Mouse (Mus musculus) thymus, postnatal 36 days (tissue): ENCODE data around the gene Lctl.
"Not testable (repeated sequence)": the region's sequence is repeated elsewhere in the genome, so short reads cannot be mapped to it uniquely, and the experiment has no call there.

ENCODE experiments used
- DNase-seq, 2 experiments: peaks; one replicate each; pipeline ENCODE4 v3.0.0; 2022; ENCODE audit warnings: mixed read lengths in 2 of 2

Lctl gene

DNA sequence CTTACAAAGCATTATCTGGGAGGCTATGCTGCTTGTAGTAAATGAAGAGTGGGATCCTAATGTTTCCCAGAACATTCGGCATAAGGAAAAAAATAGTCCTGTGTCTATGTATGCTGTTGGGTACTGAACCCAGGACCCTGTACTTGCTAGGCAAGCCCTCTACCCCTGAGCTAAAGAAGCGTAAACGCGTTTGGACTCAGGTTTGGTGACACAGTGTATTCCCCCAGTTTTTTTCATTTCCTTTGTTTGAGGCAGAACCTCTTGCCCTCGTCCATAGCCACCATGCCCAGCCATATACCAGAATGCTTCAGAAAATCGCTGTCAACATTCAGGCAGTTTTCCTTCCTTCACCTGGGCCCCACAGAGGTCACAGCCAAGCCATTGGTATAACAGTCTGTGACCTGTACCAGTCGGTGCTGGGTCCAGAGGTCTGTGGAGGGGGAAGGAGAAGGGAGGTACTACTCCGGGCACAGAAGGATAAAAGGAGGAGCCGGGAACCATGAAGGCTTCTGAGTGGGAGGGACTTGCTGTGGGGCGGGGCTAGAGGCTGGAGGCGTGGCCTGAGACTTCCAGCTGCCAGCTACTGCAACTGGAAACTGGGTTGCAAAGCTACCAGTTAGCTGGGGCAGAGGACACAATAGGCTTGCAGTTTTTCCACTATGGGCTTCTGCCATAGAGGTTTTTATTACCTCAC is 3.8 kb downstream of the Lctl start:
- peak in 1 of 2 experiments; percentile 36 for DNase-seq

DNA sequence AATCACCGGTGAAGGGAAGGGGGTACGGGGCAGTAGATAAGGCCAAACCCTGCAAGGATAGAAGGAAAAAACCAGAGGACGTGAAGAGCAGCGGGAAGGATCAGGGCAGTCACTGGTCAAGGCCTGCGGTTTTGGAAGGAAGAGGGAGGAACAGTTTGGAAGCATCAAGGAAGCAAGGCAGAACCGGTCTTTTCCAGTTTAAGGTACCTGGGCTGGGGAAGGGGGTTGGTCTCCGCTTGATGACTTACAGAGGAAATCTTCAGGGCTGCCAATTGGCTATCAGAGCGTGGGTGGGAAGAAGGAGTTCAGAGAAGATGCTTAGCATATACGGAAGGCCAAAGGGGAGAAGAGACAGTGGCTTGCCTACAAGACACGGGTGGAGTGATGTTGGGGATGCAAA is 5.7 kb downstream of the Lctl start:
- no peak for DNase-seq

DNA sequence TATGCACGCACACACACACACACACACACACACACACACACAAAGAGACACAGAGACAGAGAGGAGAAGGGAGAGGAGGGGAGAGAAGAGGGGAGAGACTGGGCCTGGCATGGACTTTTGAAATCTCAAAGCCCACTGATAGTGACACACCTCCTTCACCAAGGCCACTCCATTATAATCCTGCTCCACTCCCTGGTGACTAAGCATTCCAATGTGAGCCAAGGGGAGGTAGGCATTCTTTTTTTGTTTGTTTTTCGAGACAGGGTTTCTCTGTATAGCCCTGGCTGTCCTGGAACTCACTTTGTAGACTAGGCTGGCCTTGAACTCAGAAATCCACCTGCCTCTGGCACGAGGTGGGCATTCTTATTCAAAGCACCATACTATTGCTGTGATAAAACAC is 7.9 kb downstream of the Lctl start:
- DNase-seq, result not testable (repeated sequence)

DNA sequence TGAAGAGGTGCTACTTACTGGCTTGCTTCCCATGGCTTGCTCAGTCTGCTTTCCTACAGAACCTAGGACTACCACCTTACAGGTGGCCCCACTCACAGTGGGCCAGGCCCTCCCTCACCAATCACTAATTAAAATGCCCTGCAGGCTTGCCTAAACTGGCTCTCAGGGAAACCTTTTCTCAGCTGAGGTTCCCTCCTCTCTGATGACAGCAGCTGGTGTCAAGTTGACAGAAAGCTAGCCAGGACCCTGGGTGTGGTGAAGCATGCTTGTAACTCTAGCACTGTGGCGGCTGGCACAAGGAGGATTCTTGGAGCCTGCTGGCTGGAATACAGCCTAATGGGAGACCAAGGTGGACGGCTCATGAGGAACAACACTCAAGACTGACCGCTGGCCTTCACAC is 8.4 kb downstream of the Lctl start:
- DNase-seq, result no peak

DNA sequence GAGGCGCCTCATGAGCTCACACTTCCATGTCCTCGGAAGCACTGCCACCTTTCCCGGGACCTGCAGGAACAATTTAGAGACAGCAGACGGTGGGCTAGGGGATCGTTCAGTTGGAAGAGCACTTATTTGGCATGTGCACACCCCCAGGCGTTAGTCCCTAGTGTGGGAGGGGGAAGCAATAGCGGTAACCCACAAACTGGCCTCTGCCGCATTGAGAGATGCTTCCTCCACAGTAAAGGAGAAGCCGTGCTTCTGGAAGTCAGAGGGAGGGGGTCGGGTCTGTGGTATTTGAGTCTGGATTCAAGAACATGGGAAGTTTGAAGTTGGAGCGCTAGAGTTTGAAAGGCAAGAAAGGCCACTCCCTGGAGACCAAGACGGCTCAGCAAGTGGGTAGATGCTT is 9.2 kb downstream of the Lctl start:
- no peak for DNase-seq

DNA sequence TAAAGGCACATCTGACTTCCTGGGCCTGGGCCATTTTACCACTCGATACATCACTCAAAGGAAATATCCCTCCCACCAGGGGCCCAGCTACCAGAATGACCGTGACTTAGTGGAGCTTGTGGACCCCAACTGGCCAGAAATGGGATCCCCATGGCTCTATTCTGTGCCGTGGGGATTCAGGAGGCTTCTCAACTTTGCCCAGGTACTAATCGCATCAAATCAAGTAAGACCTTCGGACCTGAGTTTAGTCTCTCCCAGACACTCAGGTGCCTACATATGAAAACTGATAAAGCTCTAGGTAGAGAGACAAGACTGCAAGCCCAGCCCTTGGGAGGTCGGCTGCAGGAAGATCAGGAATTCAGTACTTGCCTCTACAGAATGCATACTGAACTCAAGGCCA is 14.7 kb downstream of the Lctl start:
- DNase-seq, result no peak

DNA sequence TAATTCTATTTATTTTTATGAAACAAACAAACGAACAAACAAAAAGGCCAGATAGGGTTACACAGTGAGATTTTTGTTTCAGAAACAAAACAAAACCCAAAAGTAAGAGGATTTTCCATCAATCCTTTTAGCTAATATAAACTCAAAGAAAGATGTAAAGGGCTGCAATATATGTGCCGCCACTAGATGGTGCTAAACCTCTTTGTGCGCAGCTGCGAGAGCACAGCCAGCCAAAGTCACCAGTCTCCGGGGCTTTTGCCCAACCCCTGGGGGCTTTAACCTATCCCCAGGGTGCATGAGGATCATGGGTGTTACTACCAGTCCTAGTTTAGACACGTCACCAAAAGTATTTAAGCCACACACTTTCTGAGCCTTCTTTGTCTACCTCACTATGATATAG is 21.9 kb downstream of the Lctl start:
- peak; percentile 30 to 42 for DNase-seq

DNA sequence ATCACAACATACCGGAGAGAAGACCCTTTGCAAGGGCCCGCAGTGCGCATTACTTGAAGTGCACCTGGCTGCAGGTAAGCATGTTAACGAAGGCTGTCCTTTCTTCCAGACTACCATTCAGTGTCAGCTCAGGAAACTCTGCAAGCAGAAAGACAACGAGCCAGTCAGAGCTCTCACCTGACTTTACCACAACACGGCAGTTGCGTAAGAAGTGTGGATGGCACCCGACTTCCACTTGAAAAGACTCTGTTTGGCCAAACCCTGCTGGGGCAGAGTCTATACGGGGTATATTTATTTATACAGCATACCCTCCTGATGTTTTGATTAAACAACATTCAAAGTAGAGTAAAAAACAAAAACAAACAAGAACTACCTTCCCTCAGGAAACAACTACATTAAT is 22.9 kb downstream of the Lctl start:
- DNase-seq, result no peak

DNA sequence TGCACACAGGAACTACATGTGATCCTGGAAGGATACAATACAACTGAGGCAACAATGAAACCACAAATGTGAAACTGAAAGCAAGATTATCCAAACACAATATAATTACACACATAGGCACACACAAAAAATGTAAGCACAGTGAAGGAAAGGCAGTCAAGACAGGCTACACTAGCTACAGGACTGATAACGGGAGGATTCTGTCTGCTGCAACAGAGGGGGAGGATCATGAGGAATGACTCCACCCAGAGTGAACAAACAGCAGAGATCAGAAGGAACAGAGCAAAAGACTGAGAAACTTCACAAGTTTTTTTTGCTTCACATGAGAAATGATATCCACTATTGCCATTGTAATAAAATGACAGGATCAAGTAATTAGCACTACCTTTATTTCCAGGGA is 39.7 kb downstream of the Lctl start:
- no peak for DNase-seq

DNA sequence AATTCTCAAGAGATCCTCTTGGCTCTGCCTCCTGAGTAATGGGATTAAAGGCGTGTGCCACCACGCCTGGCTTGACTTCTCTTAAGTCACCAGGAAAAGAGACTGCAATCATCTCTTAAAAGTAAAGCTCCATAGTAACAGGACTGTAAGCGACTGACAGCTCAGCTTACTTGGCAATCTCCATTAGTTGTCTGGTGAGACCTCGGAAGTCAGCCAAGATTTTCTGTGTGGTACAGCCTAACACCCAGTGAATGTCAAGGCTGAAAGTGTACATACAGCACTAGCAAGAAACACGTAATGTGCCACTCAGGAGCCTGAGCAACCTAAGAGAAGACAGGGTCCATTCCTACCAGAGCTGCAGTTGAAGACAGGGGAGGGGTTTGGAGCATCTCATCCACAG is 43.5 kb downstream of the Lctl start:
- DNase-seq, result no peak

DNA sequence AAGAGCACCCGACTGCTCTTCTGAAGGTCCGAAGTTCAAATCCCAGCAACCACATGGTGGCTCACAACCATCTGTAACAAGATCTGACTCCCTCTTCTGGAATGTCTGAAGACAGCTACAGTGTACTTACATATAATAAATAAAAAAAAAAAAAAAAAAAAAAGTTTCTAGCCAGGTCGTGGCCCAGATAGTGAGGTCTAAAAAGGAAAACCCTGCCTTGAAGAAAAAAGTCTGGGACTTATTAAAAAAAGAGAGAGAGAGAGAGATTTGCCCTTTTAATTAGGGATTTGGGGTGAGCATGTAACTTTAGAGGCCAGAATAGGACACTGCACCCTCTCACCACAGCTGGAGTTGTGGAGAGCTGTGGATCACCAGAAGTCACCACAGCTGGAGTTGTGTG is 53.0 kb downstream of the Lctl start:
- not testable (repeated sequence) for DNase-seq

DNA sequence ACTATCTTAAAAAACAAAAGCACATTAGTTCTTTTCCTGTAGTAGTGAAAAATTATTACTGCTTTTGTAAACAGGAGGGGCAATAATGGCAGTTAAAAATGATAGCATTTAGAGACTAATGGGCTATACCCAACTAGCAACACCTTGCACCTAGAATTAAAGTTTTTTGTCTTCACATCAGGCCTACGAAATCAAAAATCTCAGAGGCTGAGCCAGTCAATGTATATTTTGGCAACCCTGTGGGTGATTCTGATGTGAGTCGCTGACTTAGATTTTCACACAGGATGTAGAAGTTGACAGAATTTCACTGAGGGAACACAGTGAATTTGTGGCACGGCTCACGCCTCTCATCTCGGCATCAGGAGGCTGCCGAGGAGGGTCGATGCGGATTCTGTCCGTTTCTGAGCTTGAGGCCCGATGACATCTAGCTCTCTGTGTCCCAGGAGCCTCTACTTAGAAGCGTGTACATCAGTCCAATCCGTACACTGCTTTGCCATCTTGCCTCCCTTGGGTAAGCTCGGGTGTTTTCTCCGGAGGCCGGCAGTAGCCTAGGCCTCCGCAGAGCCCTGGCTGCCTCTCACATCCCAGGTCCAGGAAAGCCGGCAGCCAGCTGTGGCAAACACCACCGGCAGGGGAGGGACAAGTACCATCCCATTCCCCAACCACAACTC is 55.3 kb downstream of the Lctl start:
- no peak for DNase-seq

DNA sequence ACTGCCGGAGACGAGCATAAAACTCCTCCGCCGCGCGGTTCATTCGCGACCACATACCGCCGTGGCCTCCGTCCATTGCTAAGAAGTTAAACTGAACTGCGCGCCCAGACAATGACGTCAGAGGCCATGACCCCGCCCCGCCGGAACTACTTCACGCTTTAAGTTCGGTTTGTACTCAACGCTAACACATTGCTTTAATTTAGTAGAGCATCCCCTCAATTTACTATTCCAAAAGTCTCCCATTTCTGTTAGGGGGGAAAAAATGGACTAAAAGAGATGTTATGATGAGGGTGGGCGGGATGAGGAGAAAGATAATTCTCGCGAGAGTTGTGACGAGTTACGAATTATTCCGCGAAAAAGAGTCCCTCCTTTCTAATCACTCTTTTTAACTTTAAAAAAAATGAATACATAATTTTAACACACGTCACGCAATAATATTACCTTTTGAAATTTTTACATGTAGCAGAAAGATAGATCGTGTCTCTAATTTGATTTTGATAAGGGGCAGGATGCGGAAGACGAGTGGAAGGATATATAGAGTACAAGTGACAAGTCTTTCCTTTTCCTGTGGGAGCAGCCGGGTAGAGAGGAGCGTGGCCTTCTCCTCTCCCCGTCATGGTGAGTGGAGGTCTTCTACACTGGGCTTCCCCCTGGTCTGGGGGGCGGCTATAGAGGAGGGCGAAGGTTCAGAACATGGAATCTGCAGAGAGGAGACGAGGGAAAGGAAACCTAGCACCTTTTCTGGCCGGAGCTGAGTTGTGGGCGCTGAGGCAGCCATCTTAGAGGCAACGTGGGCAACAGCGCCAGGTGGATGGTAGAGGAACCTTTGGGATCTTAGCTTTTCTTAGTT is 56.1 kb downstream of the Lctl start, which contains the start of the genes Zwilch and Rpl4:
Gene Zwilch (minus strand): TSS at position 289 of the 850 bp plus-strand sequence.
Gene Rpl4 (plus strand): TSS at position 560 of the 850 bp plus-strand sequence.
- peak; percentile 77 to 80 for DNase-seq

DNA sequence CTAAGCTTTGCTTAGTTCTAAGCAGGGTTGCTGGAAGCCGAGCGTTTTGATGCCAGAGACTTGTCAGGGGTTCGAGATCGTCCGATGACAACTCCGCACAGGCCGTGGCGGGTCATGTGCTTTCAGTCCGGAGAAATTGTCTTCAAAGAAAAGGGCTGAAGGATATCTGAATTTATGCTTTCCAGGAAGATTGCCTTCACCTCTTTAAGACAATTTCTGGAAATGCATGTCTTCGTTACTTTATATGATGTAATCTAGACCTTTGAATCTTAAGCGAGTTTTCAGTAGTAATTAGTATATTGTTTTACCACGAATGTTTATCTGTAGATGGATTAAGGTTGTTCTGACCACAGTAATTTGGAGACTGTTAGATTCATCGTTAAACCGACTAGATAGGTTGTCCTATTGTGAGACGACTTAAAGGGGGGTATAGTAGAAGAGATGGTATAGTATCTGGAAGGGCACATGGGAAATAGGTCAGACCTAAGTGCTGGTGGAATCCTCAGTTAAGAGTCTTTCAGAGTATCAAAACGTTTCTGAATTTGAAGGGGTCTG is 56.8 kb downstream of the Lctl start:
- no peak for DNase-seq

DNA sequence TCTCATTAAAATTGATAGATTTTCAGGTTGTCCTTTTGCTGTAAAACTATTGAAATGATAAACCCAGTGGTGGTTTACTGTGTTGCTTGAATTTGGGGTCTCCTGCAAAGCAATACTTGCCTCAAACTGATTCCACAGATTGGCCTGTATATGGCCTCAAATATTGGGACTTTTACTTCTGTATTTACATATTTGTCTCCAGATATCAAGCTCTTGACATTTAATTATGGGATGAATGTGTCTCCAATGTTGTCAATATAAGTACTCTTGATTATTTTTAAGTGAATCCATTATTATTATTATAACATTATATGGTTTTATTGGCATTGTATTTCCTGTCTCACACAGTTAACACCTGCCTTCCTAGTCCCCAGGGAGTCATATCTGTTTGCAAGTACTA is 57.4 kb downstream of the Lctl start:
- no peak for DNase-seq

DNA sequence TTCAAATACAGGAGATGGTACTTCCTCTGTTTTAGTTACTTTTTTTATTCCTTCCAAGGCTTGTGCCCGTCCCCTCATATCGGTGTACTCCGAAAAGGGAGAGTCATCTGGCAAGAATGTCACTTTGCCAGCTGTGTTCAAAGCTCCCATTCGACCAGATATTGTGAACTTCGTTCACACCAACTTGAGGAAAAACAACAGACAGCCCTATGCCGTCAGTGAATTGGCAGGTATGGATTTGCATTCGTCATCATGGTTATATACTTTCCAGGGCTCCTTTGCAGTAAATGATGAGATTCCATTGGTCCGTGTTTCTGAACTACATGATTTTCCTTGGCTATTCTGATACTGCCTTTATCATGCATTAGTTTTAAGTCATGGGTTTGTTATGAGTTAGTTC is 57.8 kb downstream of the Lctl start:
- no peak for DNase-seq

DNA sequence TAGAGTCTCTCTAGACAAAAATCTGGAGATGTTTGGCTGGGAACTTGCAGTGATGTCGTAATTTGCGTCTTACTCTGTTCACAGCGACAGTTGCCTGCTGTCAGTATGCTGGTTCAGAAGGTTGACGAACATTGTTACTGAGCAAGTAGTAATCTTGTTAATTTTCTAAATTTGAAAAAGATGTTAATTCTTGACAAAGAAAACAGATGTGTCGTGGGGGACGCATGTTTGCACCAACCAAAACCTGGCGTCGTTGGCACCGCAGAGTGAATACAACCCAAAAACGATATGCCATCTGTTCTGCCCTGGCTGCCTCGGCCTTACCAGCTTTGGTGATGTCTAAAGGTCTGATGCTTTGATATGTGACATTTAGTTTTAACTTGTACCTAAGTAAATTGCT is 58.4 kb downstream of the Lctl start:
- DNase-seq, result no peak

DNA sequence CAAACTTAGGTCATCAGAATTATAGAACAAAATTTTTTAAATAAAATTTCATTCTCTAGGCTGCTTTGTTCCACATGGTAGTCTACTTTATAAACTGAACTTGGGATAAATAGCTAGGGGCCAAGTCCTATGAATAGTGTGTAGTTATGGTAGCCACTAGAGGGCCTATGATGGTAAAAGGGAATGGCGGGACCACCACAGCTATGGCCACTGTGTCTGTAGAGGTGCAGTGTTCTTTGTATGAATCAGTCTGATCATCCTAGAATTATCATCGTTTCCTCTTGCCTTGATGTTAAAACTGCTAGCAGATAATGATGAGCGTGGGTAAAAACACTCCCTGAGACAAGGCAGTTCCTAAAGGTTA is 61.6 kb downstream of the Lctl start:
- DNase-seq, result no peak

DNA sequence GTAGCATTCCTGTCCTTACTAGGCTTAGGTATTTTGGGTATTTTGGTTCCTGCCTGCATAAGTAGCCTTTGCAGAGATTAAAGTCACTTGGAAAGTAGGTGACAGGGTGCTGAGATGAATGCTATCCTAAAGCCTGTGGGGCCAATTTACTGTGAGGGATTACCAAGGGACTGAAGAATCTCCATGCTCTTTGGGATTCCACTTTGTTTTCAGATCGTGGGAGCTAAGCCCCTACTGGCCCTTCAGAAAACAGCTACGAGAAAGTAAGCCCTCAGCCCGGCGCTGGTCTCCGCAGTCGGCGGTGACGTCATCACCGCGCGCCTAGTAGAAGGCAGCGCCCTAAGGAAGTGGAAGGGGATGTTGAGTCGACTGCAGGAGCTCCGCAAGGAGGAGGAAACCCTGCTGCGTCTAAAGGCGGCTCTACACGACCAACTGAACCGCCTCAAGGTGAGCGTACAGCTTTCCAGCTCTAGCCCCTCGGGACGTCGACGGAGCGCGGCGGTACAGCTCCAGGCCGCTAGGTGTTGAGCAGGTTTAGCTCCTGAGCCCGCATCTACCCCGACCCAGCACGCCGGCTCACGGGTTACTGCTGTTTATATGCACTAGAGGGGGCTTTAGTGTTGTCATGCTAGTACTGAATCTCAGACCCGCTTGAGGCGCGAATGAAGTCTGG is 62.2 kb downstream of the Lctl start, which contains the start of gene Snapc5:
Gene Snapc5 (plus strand): TSS at position 301 of the 673 bp plus-strand sequence.
- peak; percentile 88 to 90 for DNase-seq

DNA sequence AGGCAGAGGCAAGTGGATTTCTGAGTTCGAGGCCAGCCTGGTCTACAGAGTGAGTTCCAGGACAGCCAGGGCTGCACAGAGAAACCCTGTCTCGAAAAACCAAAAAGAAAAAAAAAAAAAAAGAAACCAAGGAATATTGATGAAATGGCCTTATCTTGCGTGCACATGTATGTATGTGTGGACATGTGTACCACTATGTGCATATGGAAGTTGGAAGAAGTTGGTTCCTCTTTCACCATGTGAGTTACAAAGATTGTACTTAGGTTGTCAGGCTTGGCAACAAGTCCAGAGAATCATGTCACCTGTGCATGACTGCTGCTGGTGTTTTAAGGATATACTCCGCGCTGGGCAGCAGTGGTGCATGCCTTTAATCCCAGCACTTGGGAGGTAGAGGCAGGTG is 66.3 kb downstream of the Lctl start:
- DNase-seq, result not testable (repeated sequence)

DNA sequence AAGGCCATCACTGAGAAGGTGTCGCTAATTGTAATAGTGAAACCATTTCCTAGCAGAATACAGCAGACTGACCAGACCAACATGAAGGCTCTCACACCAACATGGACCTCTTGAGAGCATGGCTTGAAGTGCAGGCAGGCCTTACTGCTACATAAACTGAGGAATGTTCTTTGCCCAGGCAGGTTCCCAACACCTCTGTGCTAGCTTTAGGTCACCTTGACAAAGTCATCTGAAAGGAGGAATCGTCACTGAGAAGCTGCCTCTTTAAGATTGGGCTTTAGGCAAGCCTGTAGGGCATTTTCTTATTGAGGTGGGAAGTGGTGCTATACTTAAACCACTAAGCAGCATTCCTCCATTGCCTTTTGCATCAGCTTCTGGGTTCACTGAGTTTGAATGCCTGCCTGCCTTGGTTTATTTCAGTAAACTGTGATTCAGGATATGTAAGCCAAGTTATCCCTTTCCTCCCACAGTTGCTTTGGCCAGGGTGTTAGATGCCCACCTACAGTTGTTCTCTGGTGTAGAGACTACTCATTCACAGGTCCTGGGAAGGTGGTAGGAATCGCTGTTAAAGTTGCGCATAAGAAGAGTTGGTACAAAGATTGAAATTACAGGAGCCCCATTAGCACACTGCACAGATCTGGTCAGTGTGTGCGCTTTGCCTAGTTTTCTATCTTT is 67.4 kb downstream of the Lctl start:
- no peak for DNase-seq
